Mouse (Mus musculus): ENCODE data around the gene Retreg1. TPM values are rescaled to one million over a fixed set of nuclear protein-coding genes. Genes with fewer than 3 reads are reported as not detected.

Retreg1 gene
- polyA plus RNA-seq, 1 experiment from 2014 or later = 4.7 TPM

DNA sequence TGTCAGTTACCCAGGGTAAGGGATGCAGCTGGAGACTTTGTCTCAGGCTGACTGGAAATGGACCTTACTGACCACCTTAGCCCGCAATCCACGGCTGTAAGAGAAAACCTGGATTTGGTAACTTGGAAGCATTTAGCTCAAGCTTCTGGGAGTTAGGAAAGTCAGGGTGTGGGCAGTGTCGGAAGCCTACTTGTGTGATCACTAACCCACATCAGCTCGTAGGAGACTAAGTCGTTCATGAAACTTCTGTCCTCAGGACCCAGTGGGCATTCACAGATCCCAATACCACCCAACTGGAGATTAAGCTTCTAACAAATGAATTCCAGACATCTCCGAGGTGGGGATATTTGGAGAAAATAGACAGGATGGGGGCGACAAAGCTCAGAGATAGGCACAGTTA lies 91.4 kb downstream of the Retreg1 start:
- no peak for ATAC-seq (ENCODE audit: insufficient number of reproducible peaks, insufficient read depth, low FRiP score, low TSS enrichment, low read depth)
- 75% methylated on average over 7 of the region's 7 CpGs for WGBS

DNA sequence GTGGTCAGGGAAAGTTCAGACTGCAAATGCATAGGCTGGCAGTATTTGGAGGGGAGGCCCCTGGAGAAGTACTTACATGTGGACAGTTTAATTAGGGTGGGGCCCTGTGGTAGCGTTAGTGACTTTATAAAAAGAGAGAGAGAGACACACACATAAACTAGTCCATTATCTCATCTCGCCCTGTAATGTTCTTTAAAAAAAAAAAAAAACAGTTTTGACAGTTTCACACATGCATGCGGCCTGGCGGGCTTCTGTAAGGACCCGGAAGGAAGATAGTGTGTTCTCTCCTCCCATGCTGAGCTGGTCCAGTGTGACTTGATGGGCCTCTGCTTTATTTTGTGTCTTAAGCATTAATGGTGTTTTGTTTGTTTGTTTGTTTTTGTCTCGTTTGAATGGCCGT lies 95.5 kb downstream of the Retreg1 start:
- Histone ChIP-seq H3K4me2 (no peak overlapping the region), H3K9ac (no peak overlapping the region), H3K27me3 (0 out of 2 replicates have a peak, but pooled peaks cover 3% of the 10 kb centered on the region), H3K4me1 (peaks cover 25% of the 10 kb centered on the region), H3K36me3 (no peaks in the 10 kb centered on the region), H3K4me3 (no peak overlapping the region), H3K9me3 (no peaks in the 10 kb centered on the region), H3K27ac (no peak overlapping the region)
- no peak for ATAC-seq (ENCODE audit: insufficient number of reproducible peaks, insufficient read depth, low FRiP score, low TSS enrichment, low read depth)
- WGBS = 82% methylated on average over 7 of the region's 7 CpGs

More for the DNA sequence above, 91.4 kb downstream of the Retreg1 start:
- no peaks in the 10 kb centered on the region for H3K36me3 ChIP-seq
- H3K9me3 ChIP-seq = no peaks in the 10 kb centered on the region
- no peak overlapping the region for H3K9ac ChIP-seq
- no peak overlapping the region for H3K4me2 ChIP-seq
- H3K4me1 ChIP-seq = peaks cover 13% of the 10 kb centered on the region
- H3K27me3 ChIP-seq = no peaks in the 10 kb centered on the region
- no peak overlapping the region for H3K4me3 ChIP-seq
- no peak overlapping the region for H3K27ac ChIP-seq

DNA sequence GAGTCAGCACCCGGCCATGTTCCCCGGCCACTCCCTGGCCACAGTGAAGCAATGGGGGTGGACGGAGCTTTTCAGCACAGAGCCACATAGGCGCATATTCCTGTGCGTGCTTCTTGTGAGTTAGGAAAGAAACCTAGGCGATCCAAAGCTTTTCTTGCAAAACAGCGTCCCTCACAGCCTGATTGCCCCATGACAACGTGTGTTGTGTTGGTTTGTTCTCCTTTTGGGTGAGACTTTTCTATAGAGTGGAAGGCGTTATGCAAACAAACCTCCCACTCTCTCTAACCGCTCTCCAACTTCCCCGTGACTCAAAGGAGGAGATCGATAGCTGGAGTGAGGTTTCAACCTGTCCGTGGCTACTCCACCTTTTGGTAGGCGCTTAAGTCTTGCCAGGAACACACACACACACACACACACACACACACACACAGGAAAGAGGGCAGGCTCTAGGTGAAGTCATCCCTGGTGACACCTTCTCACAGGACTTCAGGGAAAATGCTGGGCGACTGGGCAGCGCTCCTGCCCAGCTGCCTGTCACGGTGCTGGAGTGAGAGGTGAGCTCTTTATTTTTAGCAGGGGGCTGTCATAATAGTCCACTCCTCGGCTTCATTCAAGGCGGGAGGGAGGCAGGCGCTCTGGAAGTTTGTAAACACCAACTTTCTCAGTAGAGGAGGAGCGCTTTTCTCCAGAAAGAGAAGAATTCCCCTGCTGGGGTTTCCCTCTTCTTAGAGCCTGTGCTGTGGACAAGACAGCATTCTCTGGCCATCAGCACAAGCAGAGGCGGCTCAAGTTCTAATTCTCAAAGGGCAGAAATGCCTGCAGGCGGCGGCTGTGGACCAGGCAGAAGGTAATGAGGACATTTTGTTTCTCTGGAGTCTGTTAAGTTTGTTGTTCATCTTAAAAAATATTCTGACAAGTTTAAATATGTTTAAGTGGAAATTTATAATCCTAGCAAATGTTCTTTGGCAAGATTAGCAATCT lies 97.7 kb downstream of the Retreg1 start:
- H3K4me2 ChIP-seq = peak overlapping the region; percentile 43
- no peaks in the 10 kb centered on the region for H3K9me3 ChIP-seq
- peak overlapping the region; percentile 3; the same call in 1 of the 2 replicates for H3K4me3 ChIP-seq
- H3K36me3 ChIP-seq = no peaks in the 10 kb centered on the region
- H3K27ac ChIP-seq = no peak overlapping the region
- H3K27me3 ChIP-seq = 0 out of 2 replicates have a peak, but pooled peaks cover 3% of the 10 kb centered on the region
- no peak overlapping the region for H3K9ac ChIP-seq
- 32% methylated on average over 24 of the region's 24 CpGs for WGBS
- no peak for ATAC-seq (ENCODE audit: insufficient number of reproducible peaks, insufficient read depth, low FRiP score, low TSS enrichment, low read depth)
- peaks cover 19% of the 10 kb centered on the region for H3K4me1 ChIP-seq

DNA sequence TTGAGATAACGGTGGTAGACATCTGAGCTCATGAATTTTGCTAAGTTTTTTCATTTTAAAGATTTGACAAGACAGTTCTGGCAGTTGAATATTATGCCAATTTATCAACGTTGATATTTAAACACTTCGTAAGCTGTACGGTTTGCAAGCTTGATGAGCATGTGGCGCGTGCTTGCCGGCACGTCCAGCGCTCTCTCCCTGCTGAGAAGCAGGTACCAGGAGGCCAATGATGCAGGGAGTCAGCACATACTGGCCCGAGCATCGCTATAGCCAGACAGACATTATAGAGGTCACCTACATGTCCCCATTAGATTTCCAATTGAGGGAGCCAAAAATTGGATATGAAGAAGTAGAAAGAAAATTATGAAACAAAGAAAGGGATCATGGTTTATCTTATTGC lies 98.5 kb downstream of the Retreg1 start:
- peaks cover 19% of the 10 kb centered on the region for H3K4me1 ChIP-seq
- no peaks in the 10 kb centered on the region for H3K9me3 ChIP-seq
- no peak for ATAC-seq (ENCODE audit: insufficient number of reproducible peaks, insufficient read depth, low FRiP score, low TSS enrichment, low read depth)
- H3K27ac ChIP-seq = no peak overlapping the region
- H3K36me3 ChIP-seq = no peaks in the 10 kb centered on the region
- no peak overlapping the region for H3K4me2 ChIP-seq
- no peak overlapping the region for H3K4me3 ChIP-seq
- no peak overlapping the region for H3K9ac ChIP-seq
- WGBS = 73% methylated on average over 11 of the region's 11 CpGs
- 0 out of 2 replicates have a peak, but pooled peaks cover 3% of the 10 kb centered on the region for H3K27me3 ChIP-seq

DNA sequence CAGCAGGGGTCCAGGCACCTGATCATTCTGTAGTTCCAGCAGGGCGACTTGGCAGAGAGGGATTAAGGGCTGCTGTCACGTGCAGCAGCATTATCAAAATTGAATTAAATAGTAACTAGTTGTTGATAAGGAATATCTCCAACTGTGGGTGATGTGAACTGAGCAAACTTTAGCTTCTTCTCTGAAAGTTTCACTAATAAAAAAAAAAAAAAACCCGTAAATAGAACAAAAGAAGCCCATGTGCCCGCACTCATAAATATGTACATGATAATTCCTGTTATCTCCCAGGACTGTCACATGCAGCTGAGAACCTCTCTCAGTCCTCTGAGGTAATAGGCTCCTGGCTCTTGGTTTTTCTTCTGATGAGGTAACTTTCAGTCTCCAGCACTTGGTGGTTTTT lies 99.4 kb downstream of the Retreg1 start:
- no peak for ATAC-seq (ENCODE audit: insufficient number of reproducible peaks, insufficient read depth, low FRiP score, low TSS enrichment, low read depth)

DNA sequence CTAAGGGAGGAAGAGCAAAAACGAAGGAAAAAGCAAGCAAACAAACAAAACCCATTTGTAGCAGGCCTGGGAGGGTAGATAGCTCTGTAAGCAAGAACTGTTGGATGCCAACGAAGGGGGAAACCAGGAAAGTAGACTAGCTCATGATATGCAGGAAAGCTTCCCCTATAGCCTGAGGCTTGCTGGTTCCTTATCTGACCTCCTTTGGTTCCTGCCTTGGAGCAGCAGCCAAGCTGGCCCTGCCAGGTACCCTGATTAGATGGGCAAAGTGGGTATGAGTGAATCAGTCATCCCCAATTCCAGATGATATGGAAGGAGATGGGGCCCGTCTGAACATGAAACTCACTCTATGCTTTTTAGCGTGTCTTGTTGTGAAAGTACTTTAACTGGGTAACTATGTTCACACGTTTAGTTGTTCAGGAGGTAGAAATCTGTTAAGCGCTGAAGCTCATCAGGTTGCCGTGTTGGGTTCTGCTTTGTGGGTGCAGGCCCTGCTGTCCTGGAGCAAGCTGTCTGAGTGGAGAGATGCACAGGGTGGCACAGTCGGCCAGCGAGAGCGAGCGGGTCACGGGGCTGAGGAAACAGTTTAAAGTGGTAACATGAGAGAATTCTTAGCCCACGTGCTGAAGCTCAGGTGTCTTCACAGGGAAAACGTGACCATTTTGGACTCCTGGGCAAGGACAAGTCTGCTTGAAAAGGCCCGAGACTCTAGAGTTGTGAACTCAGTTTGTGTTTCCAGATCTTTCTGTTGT lies 100.6 kb downstream of the Retreg1 start:
- ATAC-seq (ENCODE audit: insufficient number of reproducible peaks, insufficient read depth, low FRiP score, low TSS enrichment, low read depth) = no peak

More for the DNA sequence above, 99.4 kb downstream of the Retreg1 start:
- Histone ChIP-seq H3K9ac (no peak overlapping the region), H3K4me3 (no peak overlapping the region), H3K27ac (no peak overlapping the region), H3K4me1 (peaks cover 19% of the 10 kb centered on the region), H3K27me3 (0 out of 2 replicates have a peak, but pooled peaks cover 3% of the 10 kb centered on the region), H3K36me3 (no peaks in the 10 kb centered on the region), H3K4me2 (no peak overlapping the region), H3K9me3 (no peaks in the 10 kb centered on the region)
- 76% methylated on average over 4 of the region's 4 CpGs for WGBS

DNA sequence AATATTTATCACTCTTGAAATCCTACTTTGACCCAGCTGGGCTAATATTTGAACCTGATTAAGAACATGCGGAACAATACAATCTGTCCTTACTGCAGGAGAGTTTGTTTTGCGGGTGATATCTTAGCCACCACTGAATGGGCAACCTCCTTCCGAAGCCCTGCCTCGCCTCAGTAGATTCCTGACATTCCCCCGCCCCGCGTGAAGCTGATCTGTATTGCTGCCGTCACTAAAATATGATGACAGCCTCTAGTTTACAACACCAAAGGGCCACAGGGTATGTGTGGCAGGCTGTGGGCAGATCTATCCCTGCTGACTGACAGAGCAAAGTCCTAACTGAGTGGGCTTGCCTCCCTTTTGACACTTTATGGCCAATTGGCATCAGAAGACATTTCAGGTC lies 102.2 kb downstream of the Retreg1 start:
- Histone ChIP-seq H3K9me3 (no peaks in the 10 kb centered on the region), H3K4me2 (no peak overlapping the region), H3K4me3 (no peak overlapping the region), H3K9ac (no peak overlapping the region), H3K27ac (no peak overlapping the region), H3K27me3 (0 out of 2 replicates have a peak, but pooled peaks cover 3% of the 10 kb centered on the region), H3K4me1 (peaks cover 18% of the 10 kb centered on the region), H3K36me3 (no peaks in the 10 kb centered on the region)
- ATAC-seq (ENCODE audit: insufficient number of reproducible peaks, insufficient read depth, low FRiP score, low TSS enrichment, low read depth) = no peak
- WGBS = 72% methylated on average over 8 of the region's 8 CpGs

More for the DNA sequence above, 100.6 kb downstream of the Retreg1 start:
- no peak overlapping the region for H3K4me3 ChIP-seq
- no peak overlapping the region for H3K4me2 ChIP-seq
- H3K27me3 ChIP-seq = 0 out of 2 replicates have a peak, but pooled peaks cover 3% of the 10 kb centered on the region
- H3K36me3 ChIP-seq = no peaks in the 10 kb centered on the region
- H3K9me3 ChIP-seq = no peaks in the 10 kb centered on the region
- no peak overlapping the region for H3K9ac ChIP-seq
- peaks cover 19% of the 10 kb centered on the region for H3K4me1 ChIP-seq
- H3K27ac ChIP-seq = no peak overlapping the region
- WGBS = 77% methylated on average over 15 of the region's 15 CpGs

DNA sequence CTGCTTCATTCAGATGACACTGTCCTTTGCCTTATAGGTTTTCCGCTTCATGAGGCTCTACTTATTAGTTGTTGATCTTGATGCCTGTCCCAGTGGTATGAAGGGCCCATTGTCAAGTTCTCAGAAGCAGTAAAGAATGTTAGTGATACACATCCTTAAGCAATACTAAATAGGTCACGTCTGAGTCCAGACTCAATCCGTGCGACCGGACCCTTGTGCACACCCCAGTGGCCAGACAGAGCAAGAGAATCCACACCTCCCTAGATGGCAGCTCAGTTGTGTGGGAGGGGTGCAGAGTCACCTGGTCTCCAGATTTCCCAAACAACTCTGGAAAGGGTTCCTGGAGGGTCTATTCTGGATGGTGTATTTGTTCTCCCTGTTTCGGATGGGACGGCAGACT lies 103.5 kb downstream of the Retreg1 start:
- no peak overlapping the region for H3K9ac ChIP-seq
- H3K27ac ChIP-seq = no peak overlapping the region
- H3K4me1 ChIP-seq = peaks cover 10% of the 10 kb centered on the region; the same call in 1 of the 2 replicates
- H3K4me2 ChIP-seq = no peak overlapping the region
- H3K36me3 ChIP-seq = no peaks in the 10 kb centered on the region
- ATAC-seq (ENCODE audit: insufficient number of reproducible peaks, insufficient read depth, low FRiP score, low TSS enrichment, low read depth) = no peak
- H3K27me3 ChIP-seq = 0 out of 2 replicates have a peak, but pooled peaks cover 3% of the 10 kb centered on the region
- no peak overlapping the region for H3K4me3 ChIP-seq
- H3K9me3 ChIP-seq = no peaks in the 10 kb centered on the region
- WGBS = 92% methylated on average over 7 of the region's 7 CpGs

DNA sequence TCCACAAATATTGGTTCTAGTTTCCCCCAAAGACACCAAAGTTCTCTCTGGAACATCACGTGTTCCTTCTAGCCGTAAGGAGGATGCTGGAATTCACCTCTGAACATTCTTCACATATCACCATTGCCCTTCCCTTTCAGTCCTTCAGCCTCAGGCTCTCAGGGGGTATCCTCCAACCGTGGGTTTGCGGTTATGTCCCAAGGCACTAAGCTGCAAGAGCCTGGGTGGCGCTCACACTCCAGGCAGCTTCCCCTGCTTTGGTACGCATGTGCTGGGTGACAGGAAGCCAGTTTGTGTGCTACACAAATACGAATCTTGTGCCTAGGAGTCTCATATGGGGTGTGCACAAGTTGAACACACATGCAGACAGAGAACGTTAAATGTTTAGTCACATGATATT lies 104.4 kb downstream of the Retreg1 start:
- Histone ChIP-seq H3K36me3 (no peaks in the 10 kb centered on the region), H3K9me3 (no peaks in the 10 kb centered on the region), H3K4me3 (no peak overlapping the region), H3K27ac (no peak overlapping the region), H3K27me3 (no peaks in the 10 kb centered on the region), H3K4me2 (no peak overlapping the region), H3K9ac (no peak overlapping the region), H3K4me1 (peaks cover 10% of the 10 kb centered on the region; the same call in 1 of the 2 replicates)
- WGBS = 67% methylated on average over 8 of the region's 8 CpGs
- no peak for ATAC-seq (ENCODE audit: insufficient number of reproducible peaks, insufficient read depth, low FRiP score, low TSS enrichment, low read depth)

DNA sequence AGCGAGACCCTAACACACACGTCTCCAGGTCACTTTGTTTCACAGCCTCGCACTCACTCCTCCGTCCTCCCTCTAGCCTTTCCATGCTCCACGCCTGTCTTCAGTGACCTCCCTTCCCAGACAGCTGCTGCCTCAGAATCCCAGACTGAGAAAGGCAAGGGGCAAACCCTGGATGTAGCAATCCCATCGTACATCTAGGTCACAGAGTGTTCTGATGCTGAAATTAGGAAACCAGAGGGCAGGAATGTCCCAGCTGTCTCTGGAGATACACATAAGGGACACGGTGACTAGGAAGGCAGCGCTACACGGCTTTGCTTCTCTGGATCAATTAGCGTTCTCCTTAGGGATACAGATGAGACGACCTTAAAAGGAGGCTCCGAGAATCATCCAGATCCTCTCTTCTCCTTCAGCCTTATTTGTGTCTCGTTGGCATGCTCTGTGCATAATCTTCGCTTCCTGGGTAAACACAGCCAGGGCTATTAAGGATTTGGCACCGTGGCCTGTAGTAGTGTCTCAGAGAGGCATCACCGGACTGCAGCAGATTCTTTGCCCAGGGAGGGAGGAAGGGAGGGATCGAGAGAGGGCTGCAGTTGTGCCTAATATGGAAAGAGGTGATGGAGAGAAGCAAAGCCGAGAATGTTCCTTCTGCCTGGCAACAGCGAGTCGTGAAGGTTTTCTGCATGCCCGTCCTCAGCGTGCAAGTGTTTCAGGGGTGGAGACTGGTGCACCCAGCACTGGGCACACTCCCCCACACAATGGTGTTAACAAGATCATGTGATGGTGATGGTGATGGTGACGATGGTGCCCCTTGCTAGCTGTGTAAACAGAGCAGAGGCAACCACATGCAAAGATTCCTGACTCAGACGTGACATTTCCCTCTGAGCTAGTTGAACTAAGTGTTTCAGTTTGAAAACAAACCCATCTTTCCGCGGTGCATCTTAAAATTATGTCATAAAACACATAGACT lies 105.6 kb downstream of the Retreg1 start:
- ATAC-seq (ENCODE audit: insufficient number of reproducible peaks, insufficient read depth, low FRiP score, low TSS enrichment, low read depth) = no peak
- H3K36me3 ChIP-seq = no peaks in the 10 kb centered on the region
- H3K4me2 ChIP-seq = no peak overlapping the region
- no peaks in the 10 kb centered on the region for H3K27me3 ChIP-seq
- no peaks in the 10 kb centered on the region for H3K4me1 ChIP-seq
- 82% methylated on average over 26 of the region's 26 CpGs for WGBS
- H3K9ac ChIP-seq = no peak overlapping the region
- H3K9me3 ChIP-seq = no peaks in the 10 kb centered on the region
- H3K27ac ChIP-seq = no peak overlapping the region
- H3K4me3 ChIP-seq = no peak overlapping the region

DNA sequence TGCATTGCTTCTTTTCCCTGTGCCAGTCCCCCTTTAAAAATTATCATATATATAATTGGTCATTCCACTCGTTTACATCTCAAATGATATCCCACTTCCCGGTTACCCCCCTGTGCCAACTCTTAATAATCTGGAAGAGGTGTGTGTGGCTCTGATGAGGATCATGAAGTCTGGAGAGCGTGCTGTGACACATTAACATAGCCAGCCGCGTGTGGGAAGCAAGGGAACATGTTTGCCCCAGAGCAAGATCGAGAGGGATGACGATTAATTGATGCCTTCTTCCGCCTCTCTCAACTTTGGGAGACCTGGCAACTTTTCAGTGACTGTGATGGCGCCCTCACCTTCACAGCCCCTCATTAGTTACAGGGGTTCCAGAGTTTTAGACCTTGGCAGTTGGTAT lies 106.7 kb downstream of the Retreg1 start:
- Histone ChIP-seq H3K4me2 (no peak overlapping the region), H3K27ac (no peak overlapping the region), H3K27me3 (no peaks in the 10 kb centered on the region), H3K9me3 (no peaks in the 10 kb centered on the region), H3K4me3 (no peak overlapping the region), H3K36me3 (no peaks in the 10 kb centered on the region), H3K4me1 (no peaks in the 10 kb centered on the region), H3K9ac (no peak overlapping the region)
- WGBS = 70% methylated on average over 9 of the region's 9 CpGs
- ATAC-seq (ENCODE audit: insufficient number of reproducible peaks, insufficient read depth, low FRiP score, low TSS enrichment, low read depth) = no peak

Data from embryonic facial prominence, embryonic 13.5 days (tissue).